ENCODE assay signal across 20 mouse cellular contexts in the genomic region with DNA sequence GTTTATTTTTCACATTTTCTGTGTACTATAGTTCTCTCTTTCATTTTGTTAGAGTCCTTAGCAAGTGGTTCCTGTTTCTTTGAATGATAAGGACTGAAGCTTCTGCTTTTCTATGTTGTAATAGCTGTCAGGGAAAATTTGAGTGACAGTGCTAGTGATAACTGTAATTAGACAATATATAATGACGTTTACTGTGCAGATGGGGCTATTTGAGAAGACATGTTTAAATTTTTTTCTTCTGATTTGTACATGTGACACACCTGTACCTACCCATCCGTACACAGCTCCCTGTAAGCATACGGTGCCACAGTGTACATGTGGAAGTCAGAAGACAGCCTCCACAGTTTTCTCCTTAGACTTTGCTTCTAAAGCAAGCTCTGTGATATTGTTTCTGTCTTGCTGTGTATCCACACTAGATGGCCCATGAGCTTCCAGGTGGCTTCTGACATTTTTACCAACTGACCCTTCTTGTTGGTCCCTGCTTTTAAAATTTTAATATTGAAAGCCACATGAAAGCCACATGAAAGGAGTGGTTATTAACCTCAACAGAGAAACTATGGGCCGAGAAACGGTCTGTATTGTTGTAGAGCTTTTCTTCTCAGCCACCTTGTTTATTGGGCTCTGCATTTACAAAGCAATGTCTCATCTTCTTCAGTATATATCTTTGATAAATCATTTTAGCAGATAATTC. TPM values are rescaled to one million over a fixed set of nuclear protein-coding genes. Genes with fewer than 3 reads are reported as not detected.
DNase-seq lines count a peak whose midpoint lies in the region; ATAC-seq and TF ChIP-seq lines count a peak whose summit lies in the region.
"Had no signal": no experiment of that assay in that cellular context is flagged by ENCODE, and none has a peak within 500 bp of the region (broad histone marks: within the 10 kb centered on the region; RNA-seq: fewer than 3 reads in every experiment).

No protein-coding gene starts in this region.

- no peak for DNase-seq in heart, postnatal 0 days (ENCODE audit: low spot score)
- DNase-seq in heart, adult 11 months: no peak
- DNase-seq in T-cell, adult 2 months (ENCODE audit: low spot score): peak; percentile 34
- DNase-seq in liver, embryonic 13.5 days: no peak
- peak; percentile 48 for DNase-seq in naive thymus-derived CD4-positive, alpha-beta T cell, adult 2 months (ENCODE audit: low read depth)
- no peak for DNase-seq in kidney, adult 18-20 months
- no peak for DNase-seq in limb, embryonic 10.5 days (ENCODE audit: low spot score)
- DNase-seq: cerebellum, postnatal 14 days; gastrocnemius, adult 2 months; kidney, adult 9 months; right cerebral cortex, postnatal 25 days; thymus, postnatal 36 days had no signal

- no peak overlapping the region for H3K4me3 ChIP-seq in heart, postnatal 0 days (ENCODE audit: low read depth, low read length)
- H3K4me3 ChIP-seq in liver, embryonic 13.5 days (replicated peaks): no peak overlapping the region
- no peak overlapping the region for H3K4me3 ChIP-seq in limb, embryonic 10.5 days
- H3K4me3 ChIP-seq: embryonic facial prominence, embryonic 13.5 days; forebrain, embryonic 12.5 days; gastrocnemius, adult 2 months; heart, embryonic 13.5 days; hindbrain, embryonic 13.5 days; lung, embryonic 15.5 days; midbrain, embryonic 15.5 days had no signal

- H3K9ac ChIP-seq in heart, postnatal 0 days (replicated peaks; ENCODE audit: low read depth, low read length): no peak overlapping the region
- H3K9ac ChIP-seq in liver, embryonic 13.5 days: no peak overlapping the region
- H3K9ac ChIP-seq: embryonic facial prominence, embryonic 13.5 days; forebrain, embryonic 12.5 days; heart, embryonic 13.5 days; hindbrain, embryonic 13.5 days; lung, embryonic 15.5 days; midbrain, embryonic 15.5 days had no signal

- ATAC-seq in heart, postnatal 0 days (ENCODE audit: insufficient read depth, low read depth): no peak
- ATAC-seq in liver, embryonic 13.5 days (ENCODE audit: low read depth): peak; percentile 53
- no peak for ATAC-seq in frontal cortex, adult (ENCODE audit: low TSS enrichment)
- ATAC-seq: midbrain, embryonic 15.5 days had no signal

- no peaks in the 10 kb centered on the region for H3K27me3 ChIP-seq in heart, postnatal 0 days (ENCODE audit: control insufficient read depth, insufficient read depth, low read length)
- H3K27me3 ChIP-seq in liver, embryonic 13.5 days: no peaks in the 10 kb centered on the region
- H3K27me3 ChIP-seq in limb, embryonic 10.5 days (ENCODE audit: low read depth, poor library complexity, severe bottlenecking): no peaks in the 10 kb centered on the region
- H3K27me3 ChIP-seq: embryonic facial prominence, embryonic 13.5 days; forebrain, embryonic 12.5 days; heart, embryonic 13.5 days; hindbrain, embryonic 13.5 days; lung, embryonic 15.5 days; midbrain, embryonic 15.5 days had no signal

- no peaks in the 10 kb centered on the region for H3K36me3 ChIP-seq in heart, postnatal 0 days (replicated peaks; ENCODE audit: control insufficient read depth, insufficient read depth, low read length)
- no peaks in the 10 kb centered on the region for H3K36me3 ChIP-seq in liver, embryonic 13.5 days
- H3K36me3 ChIP-seq in limb, embryonic 10.5 days: no peaks in the 10 kb centered on the region
- H3K36me3 ChIP-seq: embryonic facial prominence, embryonic 13.5 days; forebrain, embryonic 12.5 days; heart, embryonic 13.5 days; hindbrain, embryonic 13.5 days; lung, embryonic 15.5 days; midbrain, embryonic 15.5 days had no signal

- no peaks in the 10 kb centered on the region for H3K4me1 ChIP-seq in heart, postnatal 0 days (ENCODE audit: control insufficient read depth, insufficient read depth)
- H3K4me1 ChIP-seq in liver, embryonic 13.5 days (replicated peaks): peaks cover 20% of the 10 kb centered on the region
- H3K4me1 ChIP-seq in limb, embryonic 10.5 days: no peaks in the 10 kb centered on the region
- H3K4me1 ChIP-seq: embryonic facial prominence, embryonic 13.5 days; forebrain, embryonic 12.5 days; hindbrain, embryonic 13.5 days; lung, embryonic 15.5 days; midbrain, embryonic 15.5 days had no signal

- 0 out of 2 replicates have a peak overlapping the region, but pooled peaks have one; percentile 20 for H3K27ac ChIP-seq in heart, postnatal 0 days (ENCODE audit: low read depth)
- peak overlapping the region; percentile 9; the same call in 1 of the 2 replicates for H3K27ac ChIP-seq in liver, embryonic 13.5 days
- no peak overlapping the region for H3K27ac ChIP-seq in limb, embryonic 10.5 days
- H3K27ac ChIP-seq: embryonic facial prominence, embryonic 13.5 days; forebrain, embryonic 12.5 days; gastrocnemius, adult 2 months; heart, embryonic 13.5 days; hindbrain, embryonic 13.5 days; lung, embryonic 15.5 days; midbrain, embryonic 15.5 days; stomach, postnatal 0 days had no signal

- no peaks in the 10 kb centered on the region for H3K9me3 ChIP-seq in heart, postnatal 0 days (replicated peaks; ENCODE audit: control insufficient read depth, low read length)
- H3K9me3 ChIP-seq in liver, embryonic 13.5 days (replicated peaks): no peaks in the 10 kb centered on the region
- H3K9me3 ChIP-seq in limb, embryonic 10.5 days (replicated peaks): no peaks in the 10 kb centered on the region
- H3K9me3 ChIP-seq: embryonic facial prominence, embryonic 13.5 days; forebrain, embryonic 12.5 days; heart, embryonic 13.5 days; hindbrain, embryonic 13.5 days; lung, embryonic 15.5 days; midbrain, embryonic 15.5 days had no signal

- 75% methylated on average over 5 of the region's 5 CpGs for WGBS in heart, postnatal 0 days
- WGBS in liver, embryonic 13.5 days (ENCODE audit: insufficient replicate concordance): 20% methylated on average over 5 of the region's 5 CpGs
- WGBS in limb, embryonic 10.5 days: 90% methylated on average over 5 of the region's 5 CpGs

- no peak for TF ChIP-seq CTCF in heart, postnatal 0 days (IDR thresholded peaks at IDR 0.05; ENCODE audit: low read depth)

- H3K4me2 ChIP-seq in heart, postnatal 0 days (ENCODE audit: low read depth, low read length): no peak overlapping the region
- H3K4me2 ChIP-seq in liver, embryonic 13.5 days: peak overlapping the region; percentile 30
- H3K4me2 ChIP-seq: embryonic facial prominence, embryonic 13.5 days; forebrain, embryonic 12.5 days; heart, embryonic 13.5 days; hindbrain, embryonic 13.5 days; lung, embryonic 15.5 days; midbrain, embryonic 15.5 days had no signal

- TF ChIP-seq EP300 in heart, postnatal 0 days (IDR thresholded peaks at IDR 0.05; ENCODE audit: low read depth): no peak

RNA-seq across cellular contexts. Expression of a gene that starts 38.4 kb away (rescaled TPM):
- 7.5 and 13.7 TPM in 2 replicates for total RNA-seq in heart, postnatal 0 days (2014; rRNA removed; ENCODE audit: low replicate concordance)
- 1.7 and 1.9 TPM in 2 replicates for polyA plus RNA-seq in heart, postnatal 0 days (2015; fragmentation: Nextera tagmentation; extraction: Ambion mirVana)
- 1.9 TPM in 2 replicates for polyA plus RNA-seq in liver, embryonic 13.5 days (2015; fragmentation: Nextera tagmentation; extraction: Ambion mirVana)
- 7.5 and 7.8 TPM in 2 replicates for polyA plus RNA-seq in limb, embryonic 10.5 days (2016; fragmentation: Nextera tagmentation; extraction: Ambion mirVana)

Comparison
In these comparisons a context has a peak if more than half of its experiments do, and no peak if none do; other contexts are left out.
1. DNase-seq: peak in T-cell, adult 2 months (single experiment) and naive thymus-derived CD4-positive, alpha-beta T cell, adult 2 months (single experiment); none in heart, postnatal 0 days (single experiment), heart, adult 11 months (single experiment), liver, embryonic 13.5 days (single experiment), kidney, adult 18-20 months (single experiment) and limb, embryonic 10.5 days (single experiment).